Mouse (Mus musculus) neutrophil, adult 5-6 weeks (primary cell): Measurements from ENCODE around the gene Vpreb1. TPM values are rescaled to one million over a fixed set of nuclear protein-coding genes. Genes with fewer than 3 reads are reported as not detected.
A peak's percentile ranks its signal among the peaks of the same experiment; 100 is the strongest.
"Not testable (repeated sequence)": the region's sequence is repeated elsewhere in the genome, so short reads cannot be mapped to it uniquely, and the experiment has no call there.

Experiments
- ATAC-seq: fragments of 151-379, 151-347 bp; 2 replicates; pipeline ENCODE4 v1.8.0; 2017; ENCODE audit warnings: mild to moderate bottlenecking, moderate TSS enrichment; ENCODE audit not compliant: insufficient number of reproducible peaks, poor library complexity, low FRiP score, severe bottlenecking; ENCODE audit errors: extremely low read depth
- total RNA-seq: library from RNA; stranded (forward); fragments of 200-1000 nt; gene quantifications from 2 replicates; pipeline ENCODE4 v1.2.3, GENCODE M21; 2017

The Vpreb1 gene
- total RNA-seq, 1 experiment from 2014 or later: not detected

DNA sequence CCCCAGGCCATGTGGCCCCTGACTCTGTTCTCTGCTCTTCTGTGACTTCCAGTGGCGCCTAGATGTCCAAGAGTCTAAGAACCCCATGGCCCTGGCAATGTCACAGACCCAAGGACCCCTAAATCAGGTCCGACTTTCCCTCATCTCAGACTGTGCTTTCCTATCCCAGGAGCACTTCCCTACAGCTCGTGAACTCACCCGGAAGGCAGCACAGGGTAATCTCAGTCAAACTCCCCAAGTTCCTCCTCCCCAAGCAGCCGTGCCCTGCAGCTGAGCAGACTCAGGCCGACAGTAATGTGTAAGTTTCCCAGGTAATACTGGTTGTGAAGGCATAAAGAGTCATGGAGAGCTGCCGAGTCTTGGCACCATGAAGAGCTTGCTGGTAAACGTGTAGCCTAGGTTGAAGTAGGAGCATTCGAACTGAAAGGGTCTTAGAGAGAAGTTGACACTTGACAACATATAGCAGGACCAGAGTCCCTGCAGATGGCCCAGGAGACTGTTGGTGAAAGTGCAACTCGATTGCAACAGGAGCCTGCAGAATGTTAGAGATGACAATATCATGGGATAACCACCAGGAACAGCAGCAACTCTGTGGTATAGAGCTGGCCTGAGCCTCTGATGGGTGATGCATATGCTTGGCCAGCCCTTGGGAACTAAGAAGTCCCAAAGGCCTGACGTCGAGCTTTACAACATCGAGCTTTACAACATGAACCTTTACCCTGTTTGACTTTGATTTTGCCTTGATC lies 13.7 kb downstream of the Vpreb1 start:
- ATAC-seq: no peak

DNA sequence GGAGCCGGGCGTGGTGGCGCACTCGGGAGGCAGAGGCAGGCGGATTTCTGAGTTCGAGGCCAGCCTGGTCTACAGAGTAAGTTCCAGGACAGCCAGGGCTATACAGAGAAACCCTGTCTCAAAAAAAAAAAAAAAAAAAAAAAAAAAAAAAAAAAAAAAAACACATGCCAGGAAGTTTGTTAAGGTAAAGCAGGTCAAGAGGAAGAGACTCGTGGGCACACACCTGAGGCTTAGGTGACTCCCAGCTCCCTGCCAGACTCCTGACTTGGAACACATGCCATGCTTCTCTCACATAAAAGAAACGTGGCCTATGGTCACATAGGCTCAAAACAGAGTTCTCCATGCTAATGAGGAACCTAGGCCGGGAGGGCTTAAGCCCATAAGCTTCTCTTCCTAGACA lies 14.6 kb downstream of the Vpreb1 start:
- not testable (repeated sequence) for ATAC-seq

DNA sequence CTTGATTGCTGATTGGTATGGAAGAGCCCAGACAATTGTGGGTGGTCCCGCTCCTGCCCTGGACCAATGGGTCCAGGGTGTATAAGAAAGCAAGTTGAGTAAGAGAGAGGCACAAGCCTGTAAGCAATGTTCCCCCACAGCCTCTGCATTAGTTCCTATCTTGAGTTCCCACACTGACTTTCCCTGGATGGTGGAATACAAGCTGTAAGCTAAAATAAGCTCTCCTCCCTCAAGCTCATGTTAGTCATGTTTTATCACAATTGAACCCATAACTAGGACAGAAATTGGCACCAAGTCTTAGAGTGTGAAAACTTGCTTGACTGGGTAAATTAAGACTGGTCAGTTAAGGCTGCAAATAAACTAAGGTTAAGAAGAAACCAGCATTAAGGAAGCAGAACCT lies 15.1 kb downstream of the Vpreb1 start:
- ATAC-seq: no peak

DNA sequence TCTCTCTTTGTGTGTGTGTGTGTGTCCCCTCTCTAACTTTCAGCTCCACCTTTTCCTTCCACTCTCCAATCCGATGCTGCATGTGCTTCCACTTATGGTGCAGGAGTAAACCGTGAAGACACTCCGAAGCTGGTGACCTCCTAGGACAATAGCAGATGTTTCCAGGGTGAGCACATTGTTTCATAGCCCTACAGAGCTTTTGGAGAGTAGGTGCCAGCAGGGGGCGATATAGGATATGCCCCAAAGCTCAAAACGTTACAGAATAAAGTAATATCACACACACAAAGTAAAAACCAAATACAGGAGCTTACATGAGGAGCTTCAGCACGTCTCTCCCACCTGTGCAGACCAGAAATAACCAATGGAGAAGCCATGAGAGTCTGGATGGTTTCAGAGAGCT lies 15.8 kb downstream of the Vpreb1 start:
- ATAC-seq: peak; percentile 64; the same call in 1 of the 2 replicates

DNA sequence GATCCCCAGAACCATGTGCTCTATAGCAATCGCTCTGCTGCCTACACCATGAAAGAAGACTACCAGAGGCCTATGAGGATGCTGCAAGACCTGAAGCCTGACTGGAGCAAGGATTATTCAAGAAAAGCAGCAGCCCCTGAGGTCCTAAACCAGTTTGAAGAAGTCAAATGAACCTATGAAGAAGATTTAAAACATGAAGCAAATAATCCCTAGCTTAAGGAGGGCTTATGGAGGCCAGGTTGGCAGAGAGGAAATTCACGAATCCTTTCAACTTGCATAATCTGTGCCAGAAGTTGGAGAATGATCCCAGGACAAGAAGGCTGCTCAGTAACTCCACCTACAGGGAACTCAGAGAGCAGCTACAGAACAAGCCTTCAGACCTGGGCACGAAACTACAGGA lies 18.2 kb downstream of the Vpreb1 start:
- ATAC-seq: no peak

DNA sequence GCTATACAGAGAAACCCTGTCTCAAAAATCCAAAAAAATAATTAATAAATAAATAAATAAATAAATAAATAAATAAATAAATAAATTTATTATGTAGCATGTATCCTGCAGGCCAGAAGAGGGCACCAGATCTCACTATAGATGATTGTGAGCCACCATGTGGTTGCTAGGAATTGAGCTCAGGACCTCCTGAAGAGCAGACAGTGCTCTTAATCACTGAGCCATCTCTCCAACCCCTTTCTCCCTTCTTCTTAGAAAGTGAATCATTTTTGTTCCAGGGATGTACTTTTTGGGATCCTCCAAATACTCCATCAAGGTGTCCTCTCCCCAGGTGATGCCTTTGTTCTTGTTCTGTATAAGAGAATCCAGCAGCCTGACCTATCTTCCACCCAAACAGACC lies 21.4 kb downstream of the Vpreb1 start:
- no peak for ATAC-seq

DNA sequence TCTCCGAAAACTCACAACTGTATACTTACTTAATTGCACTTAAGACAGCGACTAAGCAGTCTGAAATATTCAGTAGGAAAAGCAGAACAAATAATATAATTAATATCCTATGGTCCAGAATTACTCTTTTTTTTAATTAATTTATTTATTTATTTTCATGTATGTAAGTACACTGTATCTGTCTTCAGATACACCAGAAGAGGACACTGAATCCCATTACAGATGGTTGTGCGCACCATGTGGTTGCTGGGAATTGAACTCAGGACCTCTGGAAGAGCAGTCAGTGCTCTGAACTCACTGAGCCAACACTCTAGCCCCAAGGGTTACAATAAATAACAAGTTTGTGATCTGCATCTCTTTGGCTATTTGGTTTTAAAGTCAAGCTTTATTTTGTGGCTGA lies 41.0 kb downstream of the Vpreb1 start:
- no peak for ATAC-seq

DNA sequence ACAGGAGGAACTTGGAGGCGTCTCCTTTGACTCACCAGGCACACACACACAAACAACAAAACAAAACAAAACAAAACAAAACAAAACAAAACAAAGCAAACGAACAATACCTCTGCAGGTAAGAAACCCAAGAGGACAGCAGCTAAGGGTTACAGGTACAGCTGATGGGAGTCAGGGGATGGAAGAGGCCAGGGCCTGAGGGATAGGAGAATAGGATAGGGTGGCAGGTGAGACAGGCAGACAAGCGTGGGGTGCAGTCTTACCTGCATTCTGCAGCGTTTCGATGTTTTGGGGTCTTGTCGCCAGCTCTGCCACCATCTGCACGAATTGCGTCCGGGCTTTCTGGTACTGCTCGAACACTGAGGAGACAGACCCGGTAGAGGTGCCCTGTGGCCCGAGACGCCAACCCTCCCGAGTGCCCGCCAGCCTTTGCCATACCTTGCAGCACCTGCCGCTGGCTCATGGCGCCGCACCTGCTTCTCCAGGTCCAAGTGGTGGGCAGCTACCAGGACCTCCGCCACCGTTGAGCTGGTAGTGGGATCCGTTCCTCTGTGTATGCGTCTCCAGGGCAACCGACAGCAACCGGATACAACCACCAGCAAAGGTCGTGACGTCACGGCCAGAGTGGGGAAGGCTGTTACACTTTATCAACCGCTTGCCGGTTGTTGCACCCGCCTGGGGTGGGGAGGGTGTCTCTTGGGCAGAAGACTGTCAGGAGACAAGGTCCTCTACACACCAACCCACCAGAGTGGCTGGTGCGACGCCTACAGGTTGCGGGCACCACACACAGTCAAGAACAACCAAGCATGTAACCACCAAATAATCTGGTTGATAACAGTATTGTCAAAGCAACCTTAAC lies 41.7 kb downstream of the Vpreb1 start, which contains the start of gene Spag6l:
TSS of gene Spag6l (minus strand) at position 700 of the 859 bp plus-strand sequence.
- ATAC-seq: peak; percentile 90

DNA sequence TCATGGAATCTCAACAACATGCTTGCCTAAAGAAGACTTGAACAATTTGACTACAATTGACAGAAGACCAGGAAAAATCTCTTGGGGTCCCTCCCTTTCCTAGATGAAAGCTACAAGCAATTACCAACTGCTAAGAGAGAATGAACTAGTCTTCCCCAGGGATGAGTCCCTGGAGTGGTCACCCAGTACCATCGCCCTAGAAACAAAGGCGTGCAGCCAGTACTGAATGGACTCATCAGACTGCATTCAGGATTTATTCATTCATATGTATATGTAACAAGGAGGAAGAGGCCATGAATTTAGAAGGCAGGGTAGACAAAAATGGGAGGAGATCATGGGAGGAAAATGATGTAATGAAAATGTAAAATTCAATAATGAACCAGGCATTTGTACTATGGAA lies 44.4 kb downstream of the Vpreb1 start:
- no peak for ATAC-seq

DNA sequence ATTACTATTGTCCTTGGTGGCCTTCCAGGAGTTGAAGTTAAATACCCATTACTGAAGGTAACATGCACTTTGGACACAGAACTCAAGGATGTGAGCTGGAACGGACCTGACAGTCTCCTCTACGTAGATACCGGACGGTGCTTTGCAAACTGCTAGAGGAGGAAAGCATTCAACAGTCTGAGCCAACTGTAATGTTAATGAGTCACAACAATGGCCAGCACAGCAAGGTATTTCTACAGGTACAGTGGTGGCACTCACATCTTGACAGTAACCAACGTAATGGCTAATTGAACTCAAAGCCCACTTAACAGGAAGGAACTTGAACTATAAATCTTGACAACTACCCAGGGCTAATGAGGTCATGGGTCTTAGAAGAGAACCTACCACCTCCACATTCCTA lies 45.2 kb downstream of the Vpreb1 start:
- ATAC-seq: no peak

Other genes with a start within 250 kb of the Vpreb1 start
- gene Olfr19, start 194.4 kb downstream of the Vpreb1 start, total RNA-seq: not detected in 2 replicates
- 1.6 and 2.1 TPM in 2 replicates for gene Spag6l, start 41.4 kb downstream of the Vpreb1 start, total RNA-seq
- gene Igll1, start 6.9 kb downstream of the Vpreb1 start, total RNA-seq: 0.23 TPM in 1 of 2 replicates, not detected in the other
- 92.3 and 107 TPM in 2 replicates for gene Top3b, start 107 bp downstream of the Vpreb1 start, total RNA-seq
- gene Ppm1f, start 25.6 kb upstream of the Vpreb1 start, total RNA-seq: 9.3 and 12.5 TPM in 2 replicates
- gene Mapk1, start 112.5 kb upstream of the Vpreb1 start, total RNA-seq: 130 and 147 TPM in 2 replicates
- 1.3 and 2.8 TPM in 2 replicates for gene Ypel1, start 198.9 kb upstream of the Vpreb1 start, total RNA-seq
- 126 and 148 TPM in 2 replicates for gene Ppil2, start 240.4 kb upstream of the Vpreb1 start, total RNA-seq